Mouse (Mus musculus): ENCODE measurements around the gene Tmem209. TPM values are rescaled to one million over a fixed set of nuclear protein-coding genes. Genes with fewer than 3 reads are reported as not detected.

Tmem209 gene
- polyA plus RNA-seq, 1 experiment from 2014 or later, result 39.8 TPM

DNA sequence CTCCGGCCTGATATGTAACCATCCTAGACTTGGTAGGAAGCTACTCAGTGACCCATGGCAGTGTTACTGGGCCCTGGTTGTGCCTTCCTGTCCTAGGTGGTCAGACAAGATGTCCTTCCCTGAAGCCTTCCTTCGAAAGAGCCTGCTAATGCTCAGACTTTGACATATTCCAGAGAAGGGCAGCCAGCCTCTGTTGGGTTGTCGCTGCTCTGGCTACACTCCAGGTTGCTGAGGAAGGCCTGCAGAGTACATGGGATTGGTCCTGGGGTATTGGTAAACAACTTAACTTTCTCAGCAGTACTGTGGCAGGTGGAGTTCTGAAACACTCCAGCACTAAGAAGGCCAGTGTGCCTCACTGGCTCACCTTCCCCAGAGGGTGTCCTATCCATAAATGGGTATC, 30.2 kb downstream of the Tmem209 start:
- H3K27ac ChIP-seq (ENCODE audit: low read length), result no peak overlapping the region
- H3K9me3 ChIP-seq (ENCODE audit: control insufficient read depth, low read depth, low read length), result no peaks in the 10 kb centered on the region
- no peak for ATAC-seq (ENCODE audit: insufficient number of reproducible peaks, insufficient read depth, low FRiP score, low read depth)
- WGBS, result 77% methylated on average over 3 of the region's 3 CpGs
- H3K4me3 ChIP-seq (ENCODE audit: low read depth, low read length), result no peak overlapping the region
- H3K4me1 ChIP-seq (ENCODE audit: control insufficient read depth, insufficient read depth, low read length), result peaks cover 16% of the 10 kb centered on the region
- H3K9ac ChIP-seq (replicated peaks; ENCODE audit: low read depth, low read length), result no peak overlapping the region
- H3K4me2 ChIP-seq (replicated peaks; ENCODE audit: low read depth, low read length), result no peak overlapping the region
- H3K27me3 ChIP-seq (ENCODE audit: control insufficient read depth, insufficient read depth, low read length), result no peaks in the 10 kb centered on the region
- peaks cover 37% of the 10 kb centered on the region for H3K36me3 ChIP-seq (ENCODE audit: control insufficient read depth, insufficient read depth, low read length)

- Histone ChIP-seq H3K9me3 (ENCODE audit: control insufficient read depth, low read depth, low read length) (no peaks in the 10 kb centered on the region), H3K27me3 (ENCODE audit: control insufficient read depth, insufficient read depth, low read length) (no peaks in the 10 kb centered on the region), H3K27ac (ENCODE audit: low read length) (no peak overlapping the region), H3K4me2 (replicated peaks; ENCODE audit: low read depth, low read length) (no peak overlapping the region), H3K36me3 (ENCODE audit: control insufficient read depth, insufficient read depth, low read length) (peaks cover 26% of the 10 kb centered on the region), H3K4me3 (ENCODE audit: low read depth, low read length) (no peak overlapping the region), H3K9ac (replicated peaks; ENCODE audit: low read depth, low read length) (no peak overlapping the region), H3K4me1 (ENCODE audit: control insufficient read depth, insufficient read depth, low read length) (peaks cover 16% of the 10 kb centered on the region)
- WGBS, result 75% methylated on average over 6 of the region's 6 CpGs
- no peak for ATAC-seq (ENCODE audit: insufficient number of reproducible peaks, insufficient read depth, low FRiP score, low read depth)
These were observed 31.8 kb downstream of the Tmem209 start for GRCm38 (mm10) chr6:30477784-30478183.

GRCm38 (mm10) chr6:30477210-30477714, 32.3 kb downstream of the Tmem209 start:
- Histone ChIP-seq H3K36me3 (ENCODE audit: control insufficient read depth, insufficient read depth, low read length) (peaks cover 22% of the 10 kb centered on the region), H3K4me1 (ENCODE audit: control insufficient read depth, insufficient read depth, low read length) (peaks cover 16% of the 10 kb centered on the region), H3K4me3 (ENCODE audit: low read depth, low read length) (no peak overlapping the region), H3K4me2 (replicated peaks; ENCODE audit: low read depth, low read length) (no peak overlapping the region), H3K9ac (replicated peaks; ENCODE audit: low read depth, low read length) (no peak overlapping the region), H3K27me3 (ENCODE audit: control insufficient read depth, insufficient read depth, low read length) (no peaks in the 10 kb centered on the region), H3K27ac (ENCODE audit: low read length) (peak overlapping the region; percentile 48; the same call in 1 of the 2 replicates), H3K9me3 (ENCODE audit: control insufficient read depth, low read depth, low read length) (no peaks in the 10 kb centered on the region)
- ATAC-seq (ENCODE audit: insufficient number of reproducible peaks, insufficient read depth, low FRiP score, low read depth), result peak; percentile 77
- WGBS, result 43% methylated on average over 8 of the region's 8 CpGs

DNA sequence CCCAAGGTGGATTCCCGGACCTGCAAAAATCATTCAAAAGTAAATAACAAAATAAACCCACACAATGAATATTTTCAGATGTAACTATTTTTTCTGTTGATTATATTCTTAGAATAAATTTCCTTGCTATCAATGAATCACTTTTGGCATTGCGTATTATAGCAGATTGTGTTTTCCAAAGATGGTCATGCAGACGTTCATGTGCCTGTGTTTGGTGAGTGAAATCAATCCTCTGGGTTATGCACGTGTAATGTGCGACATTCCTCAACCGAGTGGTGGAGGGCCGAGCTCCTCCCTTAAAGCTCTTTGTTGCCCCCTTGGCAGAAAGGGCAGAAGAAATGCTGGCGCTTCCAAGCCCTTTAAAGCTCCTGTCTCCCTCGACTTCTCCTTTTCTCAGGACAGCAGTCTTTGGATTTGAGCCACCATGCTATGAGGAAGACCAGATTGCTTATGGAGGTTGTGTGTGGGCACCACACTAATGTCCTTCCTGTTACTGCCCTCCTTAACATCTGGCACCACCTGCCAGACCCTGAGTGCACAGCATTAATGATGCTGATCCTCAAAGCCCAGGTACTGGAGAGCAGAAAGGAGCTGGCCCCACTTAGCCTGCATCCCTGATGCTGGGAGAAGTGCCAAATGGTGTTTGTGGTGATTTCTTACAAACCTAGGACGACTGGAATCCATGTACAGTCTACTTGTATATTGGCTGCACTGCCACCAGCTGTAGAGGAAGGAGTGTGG, 33.4 kb downstream of the Tmem209 start:
- Histone ChIP-seq H3K36me3 (ENCODE audit: control insufficient read depth, insufficient read depth, low read length) (peaks cover 16% of the 10 kb centered on the region; the same call in 1 of the 2 replicates), H3K27me3 (ENCODE audit: control insufficient read depth, insufficient read depth, low read length) (no peaks in the 10 kb centered on the region), H3K4me1 (ENCODE audit: control insufficient read depth, insufficient read depth, low read length) (peaks cover 16% of the 10 kb centered on the region), H3K4me2 (replicated peaks; ENCODE audit: low read depth, low read length) (no peak overlapping the region), H3K9ac (replicated peaks; ENCODE audit: low read depth, low read length) (no peak overlapping the region), H3K27ac (ENCODE audit: low read length) (no peak overlapping the region), H3K4me3 (ENCODE audit: low read depth, low read length) (no peak overlapping the region), H3K9me3 (ENCODE audit: control insufficient read depth, low read depth, low read length) (no peaks in the 10 kb centered on the region)
- 42% methylated on average over 10 of the region's 10 CpGs for WGBS
- no peak for ATAC-seq (ENCODE audit: insufficient number of reproducible peaks, insufficient read depth, low FRiP score, low read depth)

DNA sequence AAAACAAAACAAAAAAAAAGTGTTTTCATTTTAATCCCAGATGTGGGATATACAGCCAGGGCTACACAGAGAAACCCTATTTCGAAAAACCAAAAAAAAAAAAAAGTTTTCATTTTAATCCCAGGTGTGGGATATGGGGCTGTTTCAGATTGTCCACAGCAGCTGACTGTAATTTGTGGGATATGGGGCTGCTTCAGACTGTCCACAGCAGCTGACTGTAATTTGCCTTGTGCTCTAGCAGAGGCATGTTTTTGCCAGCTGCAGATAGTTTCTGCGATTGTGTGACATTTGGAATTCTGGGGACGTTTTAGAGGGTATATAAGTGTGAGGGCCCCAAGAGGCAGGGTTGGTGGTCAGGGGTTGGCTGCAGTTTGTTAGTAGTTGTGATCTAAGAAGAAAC, 37.9 kb downstream of the Tmem209 start:
- no peak for ATAC-seq (ENCODE audit: insufficient number of reproducible peaks, insufficient read depth, low FRiP score, low read depth)
- Histone ChIP-seq H3K4me2 (replicated peaks; ENCODE audit: low read depth, low read length) (no peak overlapping the region), H3K4me1 (ENCODE audit: control insufficient read depth, insufficient read depth, low read length) (peaks cover 7% of the 10 kb centered on the region), H3K36me3 (ENCODE audit: control insufficient read depth, insufficient read depth, low read length) (no peaks in the 10 kb centered on the region), H3K27me3 (ENCODE audit: control insufficient read depth, insufficient read depth, low read length) (no peaks in the 10 kb centered on the region), H3K9ac (replicated peaks; ENCODE audit: low read depth, low read length) (no peak overlapping the region), H3K27ac (ENCODE audit: low read length) (no peak overlapping the region), H3K4me3 (ENCODE audit: low read depth, low read length) (no peak overlapping the region), H3K9me3 (ENCODE audit: control insufficient read depth, low read depth, low read length) (no peaks in the 10 kb centered on the region)
- WGBS, result 72% methylated on average over 3 of the region's 3 CpGs

DNA sequence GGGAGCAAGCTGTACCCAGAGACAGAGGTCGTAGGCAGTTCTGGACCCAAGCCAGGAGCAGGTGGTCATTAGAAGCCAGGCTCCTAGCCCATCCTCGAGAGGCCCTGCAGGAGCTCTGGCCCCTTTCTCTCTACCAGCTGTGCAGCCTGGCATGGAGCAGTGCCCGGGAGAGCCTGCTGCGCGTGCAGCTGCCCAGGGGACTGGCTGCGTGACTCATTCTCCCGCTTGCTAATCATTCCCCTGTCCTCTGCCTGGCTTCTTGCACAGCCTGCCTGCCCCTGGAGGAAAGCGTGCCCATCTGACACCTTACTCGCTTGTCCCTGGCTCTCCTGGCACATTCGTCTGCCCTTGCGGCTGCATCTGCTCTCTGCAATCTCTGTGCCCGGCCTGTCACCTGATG, 40.2 kb downstream of the Tmem209 start:
- ATAC-seq (ENCODE audit: insufficient number of reproducible peaks, insufficient read depth, low FRiP score, low read depth), result no peak
- Histone ChIP-seq H3K36me3 (ENCODE audit: control insufficient read depth, insufficient read depth, low read length) (no peaks in the 10 kb centered on the region), H3K27me3 (ENCODE audit: control insufficient read depth, insufficient read depth, low read length) (no peaks in the 10 kb centered on the region), H3K4me1 (ENCODE audit: control insufficient read depth, insufficient read depth, low read length) (no peaks in the 10 kb centered on the region), H3K27ac (ENCODE audit: low read length) (no peak overlapping the region), H3K4me3 (ENCODE audit: low read depth, low read length) (no peak overlapping the region), H3K9me3 (ENCODE audit: control insufficient read depth, low read depth, low read length) (no peaks in the 10 kb centered on the region), H3K9ac (replicated peaks; ENCODE audit: low read depth, low read length) (no peak overlapping the region), H3K4me2 (replicated peaks; ENCODE audit: low read depth, low read length) (no peak overlapping the region)
- 85% methylated on average over 12 of the region's 12 CpGs for WGBS

GRCm38 (mm10) chr6:30468684-30469083, 40.9 kb downstream of the Tmem209 start:
- Histone ChIP-seq H3K27ac (ENCODE audit: low read length) (no peak overlapping the region), H3K4me1 (ENCODE audit: control insufficient read depth, insufficient read depth, low read length) (no peaks in the 10 kb centered on the region), H3K36me3 (ENCODE audit: control insufficient read depth, insufficient read depth, low read length) (no peaks in the 10 kb centered on the region), H3K9me3 (ENCODE audit: control insufficient read depth, low read depth, low read length) (no peaks in the 10 kb centered on the region), H3K9ac (replicated peaks; ENCODE audit: low read depth, low read length) (no peak overlapping the region), H3K4me3 (ENCODE audit: low read depth, low read length) (no peak overlapping the region), H3K27me3 (ENCODE audit: control insufficient read depth, insufficient read depth, low read length) (no peaks in the 10 kb centered on the region), H3K4me2 (replicated peaks; ENCODE audit: low read depth, low read length) (no peak overlapping the region)
- WGBS, result 57% methylated on average over 12 of the region's 12 CpGs
- no peak for ATAC-seq (ENCODE audit: insufficient number of reproducible peaks, insufficient read depth, low FRiP score, low read depth)

- no peak overlapping the region for H3K4me3 ChIP-seq (ENCODE audit: low read depth, low read length)
- H3K27ac ChIP-seq (ENCODE audit: low read length), result no peak overlapping the region
- no peak overlapping the region for H3K9ac ChIP-seq (replicated peaks; ENCODE audit: low read depth, low read length)
- H3K27me3 ChIP-seq (ENCODE audit: control insufficient read depth, insufficient read depth, low read length), result no peaks in the 10 kb centered on the region
- H3K4me2 ChIP-seq (replicated peaks; ENCODE audit: low read depth, low read length), result no peak overlapping the region
- no peaks in the 10 kb centered on the region for H3K36me3 ChIP-seq (ENCODE audit: control insufficient read depth, insufficient read depth, low read length)
- WGBS, result 39% methylated on average over 1 of the region's 1 CpGs
- no peaks in the 10 kb centered on the region for H3K4me1 ChIP-seq (ENCODE audit: control insufficient read depth, insufficient read depth, low read length)
- no peaks in the 10 kb centered on the region for H3K9me3 ChIP-seq (ENCODE audit: control insufficient read depth, low read depth, low read length)
- ATAC-seq (ENCODE audit: insufficient number of reproducible peaks, insufficient read depth, low FRiP score, low read depth), result no peak
These were observed 41.5 kb downstream of the Tmem209 start for GRCm38 (mm10) chr6:30468058-30468457.

GRCm38 (mm10) chr6:30465586-30465985, 44.0 kb downstream of the Tmem209 start:
- no peaks in the 10 kb centered on the region for H3K27me3 ChIP-seq (ENCODE audit: control insufficient read depth, insufficient read depth, low read length)
- H3K36me3 ChIP-seq (ENCODE audit: control insufficient read depth, insufficient read depth, low read length), result no peaks in the 10 kb centered on the region
- no peak overlapping the region for H3K4me3 ChIP-seq (ENCODE audit: low read depth, low read length)
- no peak overlapping the region for H3K9ac ChIP-seq (replicated peaks; ENCODE audit: low read depth, low read length)
- no peaks in the 10 kb centered on the region for H3K9me3 ChIP-seq (ENCODE audit: control insufficient read depth, low read depth, low read length)
- no peak for ATAC-seq (ENCODE audit: insufficient number of reproducible peaks, insufficient read depth, low FRiP score, low read depth)
- H3K4me2 ChIP-seq (replicated peaks; ENCODE audit: low read depth, low read length), result no peak overlapping the region
- WGBS, result 82% methylated on average over 11 of the region's 11 CpGs
- H3K4me1 ChIP-seq (ENCODE audit: control insufficient read depth, insufficient read depth, low read length), result peaks cover 15% of the 10 kb centered on the region
- no peak overlapping the region for H3K27ac ChIP-seq (ENCODE audit: low read length)
